In the genomic region with DNA sequence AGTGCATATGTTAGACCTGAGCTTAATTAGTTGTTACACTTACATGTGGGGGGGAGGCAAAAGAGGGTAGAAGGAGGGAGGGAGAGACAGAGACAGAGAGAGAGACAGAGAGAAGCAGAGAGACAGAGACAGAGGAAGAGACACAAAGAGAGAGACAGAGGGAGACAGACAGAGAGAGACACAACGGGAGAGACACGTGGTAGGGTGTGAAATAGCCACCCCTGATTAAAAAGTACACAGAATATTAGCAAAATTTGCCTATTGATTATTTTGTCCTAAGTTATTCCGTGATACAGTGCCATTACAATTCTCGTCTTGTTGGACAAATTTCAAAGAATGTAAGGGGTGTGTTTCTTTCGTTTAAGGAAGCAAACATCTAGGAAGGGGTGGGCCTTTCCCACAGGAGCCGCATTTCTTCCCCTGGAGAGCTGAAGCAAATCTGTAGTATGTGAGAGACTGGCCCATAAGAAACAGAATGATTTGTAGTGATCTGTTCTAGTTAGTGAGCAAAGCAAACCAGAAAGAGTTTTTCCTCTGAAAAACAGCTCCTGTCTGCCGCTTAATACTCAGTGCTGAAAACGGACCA, we compare ENCODE assay signal across 10 mouse cellular contexts. TPM values are rescaled to one million over a fixed set of nuclear protein-coding genes. Genes with fewer than 3 reads are reported as not detected.
DNase-seq lines count a peak whose midpoint lies in the region; ATAC-seq and TF ChIP-seq lines count a peak whose summit lies in the region.
"Had no signal": no experiment of that assay in that cellular context is flagged by ENCODE, and none has a peak within 500 bp of the region (broad histone marks: within the 10 kb centered on the region; RNA-seq: fewer than 3 reads in every experiment).

No protein-coding gene starts in this region.

- no peak overlapping the region for H3K9ac ChIP-seq in heart, postnatal 0 days (replicated peaks; ENCODE audit: low read depth, low read length)
- H3K9ac ChIP-seq: midbrain, embryonic 12.5 days had no signal

- peak overlapping the region; percentile 16 for H3K4me3 ChIP-seq in lung, adult 2 months (replicated peaks; ENCODE audit: extremely low read depth, low read depth, low read length)
- H3K4me3 ChIP-seq in cortical plate, adult 2 months (ENCODE audit: insufficient read depth, low read length): peak overlapping the region; percentile 89
- H3K4me3 ChIP-seq in heart, postnatal 0 days (ENCODE audit: low read depth, low read length): peak overlapping the region; percentile 26
- H3K4me3 ChIP-seq: midbrain, embryonic 12.5 days had no signal

- ATAC-seq in heart, postnatal 0 days (ENCODE audit: insufficient read depth, low read depth): no peak
- ATAC-seq: activated CD4-positive, CD25-positive, alpha-beta regulatory T cell, adult 4 months had no signal

- peak overlapping the region; percentile 92 for H3K27ac ChIP-seq in cortical plate, adult 2 months (ENCODE audit: insufficient read depth, low read length)
- H3K27ac ChIP-seq in heart, postnatal 0 days (ENCODE audit: low read depth): peak overlapping the region; percentile 43
- H3K27ac ChIP-seq: midbrain, embryonic 12.5 days had no signal

- no peaks in the 10 kb centered on the region for H3K27me3 ChIP-seq in heart, postnatal 0 days (ENCODE audit: control insufficient read depth, insufficient read depth, low read length)

- DNase-seq in heart, adult 8-10 months (ENCODE audit: low spot score): peak; percentile 62
- DNase-seq in heart, postnatal 4 days: no peak
- DNase-seq in lung, adult 2 months: no peak
- DNase-seq in lung, postnatal 25 days (ENCODE audit: low spot score): no peak
- no peak for DNase-seq in heart, postnatal 0 days (ENCODE audit: low spot score)
- DNase-seq in urinary bladder, postnatal 36 days (ENCODE audit: low spot score in 2 of 2): no peak
- DNase-seq in frontal cortex, adult 2 months (ENCODE audit: extremely low spot score in 1 of 2, low spot score in 1 of 2): no peak

- H3K9me3 ChIP-seq in heart, postnatal 0 days (replicated peaks; ENCODE audit: control insufficient read depth, low read length): no peaks in the 10 kb centered on the region
- H3K9me3 ChIP-seq: midbrain, embryonic 12.5 days had no signal

- H3K4me1 ChIP-seq in lung, adult 2 months (ENCODE audit: control insufficient read depth, insufficient read depth, low read length): peaks cover 3% of the 10 kb centered on the region; the same call in 1 of the 2 replicates
- H3K4me1 ChIP-seq in cortical plate, adult 2 months (ENCODE audit: control insufficient read depth, insufficient read depth, low read length): no peaks in the 10 kb centered on the region; the same call in 1 of the 2 replicates
- H3K4me1 ChIP-seq in heart, postnatal 0 days (ENCODE audit: control insufficient read depth, insufficient read depth): peaks cover 13% of the 10 kb centered on the region
- H3K4me1 ChIP-seq: midbrain, embryonic 12.5 days had no signal

- no peak for TF ChIP-seq CTCF in lung, adult 2 months (IDR thresholded peaks at IDR 0.05; ENCODE audit: insufficient read depth, low read length)
- no peak for TF ChIP-seq CTCF in cortical plate, adult 2 months (IDR thresholded peaks at IDR 0.05; ENCODE audit: extremely low read depth, insufficient read depth, low read length)
- no peak for TF ChIP-seq CTCF in heart, postnatal 0 days (IDR thresholded peaks at IDR 0.05; ENCODE audit: low read depth)

- WGBS in lung, adult 2 months: 30% methylated on average over 8 of the region's 8 CpGs
- 43% methylated on average over 8 of the region's 8 CpGs for WGBS in heart, postnatal 0 days

- peak overlapping the region; percentile 52 for H3K4me2 ChIP-seq in heart, postnatal 0 days (ENCODE audit: low read depth, low read length)
- H3K4me2 ChIP-seq: midbrain, embryonic 12.5 days had no signal

- TF ChIP-seq POLR2A in lung, adult 2 months (IDR thresholded peaks at IDR 0.05; ENCODE audit: borderline replicate concordance, extremely low read depth, low read depth, low read length): no peak
- no peak for TF ChIP-seq POLR2A in cortical plate, adult 2 months (IDR thresholded peaks at IDR 0.05; ENCODE audit: extremely low read depth, insufficient read depth, low read length)

- H3K36me3 ChIP-seq in heart, postnatal 0 days (replicated peaks; ENCODE audit: control insufficient read depth, insufficient read depth, low read length): no peaks in the 10 kb centered on the region
- H3K36me3 ChIP-seq: midbrain, embryonic 12.5 days had no signal

- TF ChIP-seq EP300 in heart, postnatal 0 days (IDR thresholded peaks at IDR 0.05; ENCODE audit: low read depth): no peak

RNA-seq across cellular contexts. Expression of a gene that starts 26.0 kb away (rescaled TPM):
- 10 to 100 TPM; 55.8 to 86.8 (median 66.9) TPM for total RNA-seq in heart, adult 8-10 months (2022)
- total RNA-seq in heart, postnatal 4 days (2021): 100 to 1,000 TPM; 108 to 116 TPM
- 18.0 and 36.8 TPM in 2 replicates for polyA plus RNA-seq in lung, adult 2 months (2012; rRNA removed)
- 308 and 319 TPM in 2 replicates for polyA plus RNA-seq in cortical plate, adult 2 months (2012; rRNA removed)
- 66.9 and 69.0 TPM in 2 replicates for total RNA-seq in heart, postnatal 0 days (2014; rRNA removed; ENCODE audit: low replicate concordance)
- 81.9 and 84.3 TPM in 2 replicates for polyA plus RNA-seq in heart, postnatal 0 days (2015; fragmentation: Nextera tagmentation; extraction: Ambion mirVana)
- polyA plus RNA-seq in frontal cortex, adult 2 months (2012; rRNA removed): 215 and 258 TPM in 2 replicates

Comparison
In these comparisons a context has a peak if more than half of its experiments do, and no peak if none do; other contexts are left out.
1. H3K4me3 ChIP-seq: peak in every context shown above with its lines; median percentile 89 in cortical plate, adult 2 months; 26 in heart, postnatal 0 days; 16 in lung, adult 2 months.